Mouse (Mus musculus) intestine, embryonic 14.5 days (tissue): ENCODE results near the gene Ces5a. TPM values are rescaled to one million over a fixed set of nuclear protein-coding genes. Genes with fewer than 3 reads are reported as not detected.

Source experiments
- ATAC-seq: fragments of 200-750 bp; cut with Nextera tagmentation; replicated peaks from 2 replicates; pipeline ENCODE4 v1.8.0; 2017; ENCODE audit warnings: low read depth, moderate number of reproducible peaks, moderate TSS enrichment, moderate library complexity; ENCODE audit not compliant: low FRiP score, low TSS enrichment
- DNase-seq: peaks from one replicate; pipeline ENCODE4 v3.0.0-alpha.2; 2018; ENCODE audit warnings: low spot score
- H3K27ac ChIP-seq: fragments of 300-500 bp; sonication (generic); 2 replicates; pipeline ENCODE4 v1.5.1; 2014; ENCODE audit warnings: low read depth, mild to moderate bottlenecking, control low read depth
- H3K27me3 ChIP-seq: fragments of 300-500 bp; sonication (generic); replicated peaks from 2 replicates; pipeline ENCODE4 v1.6.1; 2014; ENCODE audit warnings: low read length, control low read depth; ENCODE audit not compliant: control insufficient read depth, insufficient read depth
- H3K36me3 ChIP-seq: fragments of 300-500 bp; sonication (generic); 2 replicates; pipeline ENCODE4 v1.6.1; 2014; ENCODE audit warnings: low read length, control low read depth; ENCODE audit not compliant: control insufficient read depth, insufficient read depth
- H3K4me1 ChIP-seq: fragments of 300-500 bp; sonication (generic); replicated peaks from 2 replicates; pipeline ENCODE4 v1.6.1; 2014; ENCODE audit warnings: low read length, control low read depth, mixed read lengths; ENCODE audit not compliant: control insufficient read depth, insufficient read depth
- H3K4me2 ChIP-seq: fragments of 300-500 bp; sonication (generic); 2 replicates; pipeline ENCODE4 v1.6.1; 2014; ENCODE audit warnings: low read length
- H3K4me3 ChIP-seq: fragments of 300-500 bp; sonication (generic); 2 replicates; pipeline ENCODE4 v1.5.1; 2014; ENCODE audit warnings: low read depth, low read length, control low read depth, mixed read lengths
- H3K9ac ChIP-seq: fragments of 300-500 bp; sonication (generic); 2 replicates; pipeline ENCODE4 v1.6.1; 2014; ENCODE audit warnings: mild to moderate bottlenecking, low read length
- H3K9me3 ChIP-seq: fragments of 300-500 bp; sonication (generic); 2 replicates; pipeline ENCODE4 v1.6.1; 2016; ENCODE audit warnings: low read length, control low read depth; ENCODE audit not compliant: control insufficient read depth
- WGBS: fragments of 180-500 bp; shearing (Covaris S2); extraction: QIAGEN DNeasy Blood & Tissue Kit; methylation state at CpG from one replicate; pipeline ENCODE4 v1.1.7; 2014; 5-methylcytosine and 5-hydroxymethylcytosine counted together
- polyA plus RNA-seq: library from polyadenylated mRNA; unstranded; fragments of >200 nt; fragmentation: Nextera tagmentation; extraction: Ambion mirVana; gene quantifications from 2 replicates; pipeline ENCODE4 v1.2.1, GENCODE M21; 2014

Gene Ces5a
- polyA plus RNA-seq, 1 experiment from 2014 or later = not detected

- Histone ChIP-seq H3K36me3 (no peaks in the 10 kb centered on the region), H3K27me3 (no peaks in the 10 kb centered on the region), H3K4me2 (no peak overlapping the region), H3K4me1 (no peaks in the 10 kb centered on the region), H3K27ac (no peak overlapping the region), H3K9ac (no peak overlapping the region), H3K4me3 (no peak overlapping the region), H3K9me3 (no peaks in the 10 kb centered on the region)
- 70% methylated on average over 4 of the region's 4 CpGs for WGBS
- DNase-seq = peak; percentile 20
- ATAC-seq = no peak
Measured at GRCm38 (mm10) chr8:93564634-93565033, 29.0 kb upstream of the Ces5a start.

GRCm38 (mm10) chr8:93563551-93563950, 27.9 kb upstream of the Ces5a start:
- H3K27me3 ChIP-seq = no peaks in the 10 kb centered on the region
- no peak overlapping the region for H3K4me3 ChIP-seq
- no peaks in the 10 kb centered on the region for H3K4me1 ChIP-seq
- H3K4me2 ChIP-seq = no peak overlapping the region
- no peak overlapping the region for H3K27ac ChIP-seq
- WGBS = 81% methylated on average over 7 of the region's 7 CpGs
- no peak overlapping the region for H3K9ac ChIP-seq
- no peaks in the 10 kb centered on the region for H3K36me3 ChIP-seq
- no peaks in the 10 kb centered on the region for H3K9me3 ChIP-seq
- ATAC-seq = no peak
- peak; percentile 3 for DNase-seq

- DNase-seq (peak; percentile 50), ATAC-seq (no peak)
- no peak overlapping the region for H3K4me2 ChIP-seq
- no peak overlapping the region for H3K9ac ChIP-seq
- H3K4me3 ChIP-seq = no peak overlapping the region
- H3K9me3 ChIP-seq = no peaks in the 10 kb centered on the region
- no peaks in the 10 kb centered on the region for H3K4me1 ChIP-seq
- no peaks in the 10 kb centered on the region for H3K36me3 ChIP-seq
- WGBS = 33% methylated on average over 6 of the region's 6 CpGs
- H3K27ac ChIP-seq = no peak overlapping the region
- no peaks in the 10 kb centered on the region for H3K27me3 ChIP-seq
Measured at GRCm38 (mm10) chr8:93562557-93563210, 27.1 kb upstream of the Ces5a start.

- no peaks in the 10 kb centered on the region for H3K27me3 ChIP-seq
- WGBS = 82% methylated on average over 3 of the region's 3 CpGs
- DNase-seq = no peak
- no peaks in the 10 kb centered on the region for H3K36me3 ChIP-seq
- H3K9me3 ChIP-seq = no peaks in the 10 kb centered on the region
- no peak overlapping the region for H3K27ac ChIP-seq
- H3K4me3 ChIP-seq = no peak overlapping the region
- ATAC-seq = no peak
- no peaks in the 10 kb centered on the region for H3K4me1 ChIP-seq
- no peak overlapping the region for H3K4me2 ChIP-seq
- no peak overlapping the region for H3K9ac ChIP-seq
Measured at GRCm38 (mm10) chr8:93561271-93561670, 25.6 kb upstream of the Ces5a start.

GRCm38 (mm10) chr8:93559696-93560095, 24.1 kb upstream of the Ces5a start:
- ATAC-seq = no peak
- H3K27ac ChIP-seq = no peak overlapping the region
- no peak overlapping the region for H3K9ac ChIP-seq
- no peaks in the 10 kb centered on the region for H3K36me3 ChIP-seq
- H3K4me1 ChIP-seq = no peaks in the 10 kb centered on the region
- no peak overlapping the region for H3K4me3 ChIP-seq
- peak; percentile 1 for DNase-seq
- H3K9me3 ChIP-seq = peaks cover 3% of the 10 kb centered on the region; the same call in 1 of the 2 replicates
- 66% methylated on average over 2 of the region's 2 CpGs for WGBS
- no peaks in the 10 kb centered on the region for H3K27me3 ChIP-seq
- no peak overlapping the region for H3K4me2 ChIP-seq

- no peak overlapping the region for H3K27ac ChIP-seq
- 87% methylated on average over 3 of the region's 3 CpGs for WGBS
- no peak overlapping the region for H3K9ac ChIP-seq
- no peaks in the 10 kb centered on the region for H3K9me3 ChIP-seq
- no peaks in the 10 kb centered on the region for H3K27me3 ChIP-seq
- no peaks in the 10 kb centered on the region for H3K36me3 ChIP-seq
- H3K4me1 ChIP-seq = no peaks in the 10 kb centered on the region
- no peak overlapping the region for H3K4me3 ChIP-seq
- ATAC-seq (no peak), DNase-seq (no peak)
- H3K4me2 ChIP-seq = no peak overlapping the region
Measured at GRCm38 (mm10) chr8:93502634-93503033, 33.0 kb downstream of the Ces5a start.

- no peak overlapping the region for H3K27ac ChIP-seq
- H3K9me3 ChIP-seq = no peaks in the 10 kb centered on the region
- no peak overlapping the region for H3K4me2 ChIP-seq
- ATAC-seq (no peak), DNase-seq (no peak)
- no peaks in the 10 kb centered on the region for H3K4me1 ChIP-seq
- no peaks in the 10 kb centered on the region for H3K27me3 ChIP-seq
- no peak overlapping the region for H3K9ac ChIP-seq
- no peak overlapping the region for H3K4me3 ChIP-seq
- no peaks in the 10 kb centered on the region for H3K36me3 ChIP-seq
- WGBS = 45% methylated on average over 9 of the region's 9 CpGs
Measured at GRCm38 (mm10) chr8:93499437-93499836, 36.2 kb downstream of the Ces5a start.

- ATAC-seq = no peak
- peak; percentile 74 for DNase-seq
- 29% methylated on average over 6 of the region's 6 CpGs for WGBS
Measured at GRCm38 (mm10) chr8:93495330-93495729, 40.3 kb downstream of the Ces5a start.

GRCm38 (mm10) chr8:93488743-93489142, 46.9 kb downstream of the Ces5a start:
- no peak overlapping the region for H3K4me3 ChIP-seq
- no peaks in the 10 kb centered on the region for H3K4me1 ChIP-seq
- 23% methylated on average over 4 of the region's 4 CpGs for WGBS
- H3K9me3 ChIP-seq = no peaks in the 10 kb centered on the region
- H3K27me3 ChIP-seq = no peaks in the 10 kb centered on the region
- no peak overlapping the region for H3K9ac ChIP-seq
- H3K4me2 ChIP-seq = no peak overlapping the region
- no peak for DNase-seq
- no peak overlapping the region for H3K27ac ChIP-seq
- no peak for ATAC-seq
- H3K36me3 ChIP-seq = no peaks in the 10 kb centered on the region

More at GRCm38 (mm10) chr8:93495330-93495729, 40.3 kb downstream of the Ces5a start:
- Histone ChIP-seq H3K4me3 (no peak overlapping the region), H3K4me2 (no peak overlapping the region), H3K4me1 (no peaks in the 10 kb centered on the region), H3K9me3 (no peaks in the 10 kb centered on the region), H3K9ac (no peak overlapping the region), H3K27me3 (no peaks in the 10 kb centered on the region), H3K36me3 (no peaks in the 10 kb centered on the region), H3K27ac (no peak overlapping the region)
